Mouse (Mus musculus): ENCODE measurements around the gene Zfp13. TPM values are rescaled to one million over a fixed set of nuclear protein-coding genes. Genes with fewer than 3 reads are reported as not detected.

The Zfp13 gene
- polyA plus RNA-seq, 1 experiment from 2014 or later, result 7.3 TPM

DNA sequence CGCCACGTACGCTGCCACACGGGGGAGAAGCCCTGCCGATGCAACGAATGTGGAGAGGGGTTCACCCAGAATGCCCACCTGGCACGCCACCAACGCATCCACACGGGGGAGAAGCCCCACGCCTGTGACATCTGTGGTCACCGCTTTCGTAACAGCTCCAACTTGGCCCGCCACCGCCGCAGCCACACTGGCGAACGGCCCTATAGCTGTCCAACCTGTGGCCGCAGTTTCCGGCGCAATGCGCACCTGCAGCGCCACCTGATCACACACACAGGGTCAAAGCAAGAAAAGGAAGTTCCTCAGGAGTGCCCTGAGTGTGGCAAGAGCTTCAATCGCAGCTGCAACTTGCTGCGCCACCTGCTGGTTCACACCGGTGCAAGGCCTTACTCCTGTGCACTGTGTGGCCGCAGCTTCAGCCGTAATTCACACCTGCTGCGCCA is 11.1 kb upstream of the Zfp13 start:
- WGBS, result 70% methylated on average over 28 of the region's 28 CpGs
- peak; percentile 79 for ATAC-seq (replicated peaks; ENCODE audit: extremely low read depth, insufficient read depth, low FRiP score)
- H3K4me1 ChIP-seq (ENCODE audit: control insufficient read depth, insufficient read depth, low read length), result no peaks in the 10 kb centered on the region
- H3K27me3 ChIP-seq (ENCODE audit: control insufficient read depth, insufficient read depth, low read length), result no peaks in the 10 kb centered on the region
- no peaks in the 10 kb centered on the region for H3K36me3 ChIP-seq (ENCODE audit: control insufficient read depth, insufficient read depth)
- no peaks in the 10 kb centered on the region for H3K9me3 ChIP-seq (replicated peaks; ENCODE audit: control insufficient read depth, low read length)
- no peak overlapping the region for H3K4me2 ChIP-seq (ENCODE audit: low read depth, low read length)
- H3K27ac ChIP-seq (ENCODE audit: low read length), result no peak overlapping the region
- H3K9ac ChIP-seq (ENCODE audit: low read length), result no peak overlapping the region
- no peak overlapping the region for H3K4me3 ChIP-seq (ENCODE audit: low read length)

DNA sequence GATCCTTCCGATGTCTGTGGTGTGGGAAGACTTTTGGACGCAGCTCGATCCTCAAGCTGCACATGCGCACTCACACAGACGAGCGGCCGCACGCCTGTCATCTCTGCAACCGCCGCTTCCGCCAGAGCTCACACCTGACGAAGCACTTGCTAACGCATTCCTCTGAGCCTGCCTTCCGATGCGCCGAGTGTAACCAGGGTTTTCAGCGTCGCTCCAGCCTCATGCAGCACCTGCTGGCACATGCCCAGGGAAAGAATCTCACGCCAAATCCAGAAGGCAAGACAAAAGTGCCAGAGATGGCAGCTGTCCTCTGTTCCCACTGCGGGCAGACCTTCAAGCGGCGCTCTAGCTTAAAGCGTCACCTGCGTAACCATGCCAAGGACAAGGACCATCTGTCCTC is 10.3 kb upstream of the Zfp13 start:
- 87% methylated on average over 24 of the region's 24 CpGs for WGBS
- ATAC-seq (replicated peaks; ENCODE audit: extremely low read depth, insufficient read depth, low FRiP score), result no peak

DNA sequence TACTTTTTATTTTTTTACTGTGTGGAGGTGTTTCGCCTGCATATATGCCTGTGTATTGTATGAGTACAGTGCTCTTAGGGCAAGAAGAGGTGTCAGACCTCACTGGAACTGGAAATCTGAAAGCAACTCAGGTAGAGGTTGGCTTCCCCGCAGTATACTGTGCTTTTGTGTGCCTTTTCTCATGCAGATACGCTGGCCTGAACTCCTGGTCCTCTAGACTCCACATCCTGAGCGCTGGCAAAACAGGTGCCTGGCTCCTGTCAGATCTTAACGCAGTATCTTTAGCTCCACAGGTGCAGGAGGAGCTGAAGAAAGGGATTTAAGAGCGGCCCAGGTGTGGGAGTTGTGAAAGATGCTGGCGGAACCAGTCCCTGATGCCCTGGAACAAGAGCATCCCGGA is 5.9 kb upstream of the Zfp13 start:
- Histone ChIP-seq H3K27ac (ENCODE audit: low read length) (no peak overlapping the region), H3K4me2 (ENCODE audit: low read depth, low read length) (no peak overlapping the region), H3K4me3 (ENCODE audit: low read length) (no peak overlapping the region), H3K36me3 (ENCODE audit: control insufficient read depth, insufficient read depth) (no peaks in the 10 kb centered on the region), H3K27me3 (ENCODE audit: control insufficient read depth, insufficient read depth, low read length) (no peaks in the 10 kb centered on the region; the same call in 1 of the 2 replicates), H3K9me3 (replicated peaks; ENCODE audit: control insufficient read depth, low read length) (no peaks in the 10 kb centered on the region), H3K9ac (ENCODE audit: low read length) (no peak overlapping the region), H3K4me1 (ENCODE audit: control insufficient read depth, insufficient read depth, low read length) (no peaks in the 10 kb centered on the region; the same call in 1 of the 2 replicates)
- WGBS, result 78% methylated on average over 8 of the region's 8 CpGs
- no peak for ATAC-seq (replicated peaks; ENCODE audit: extremely low read depth, insufficient read depth, low FRiP score)

More for the DNA sequence above, 10.3 kb upstream of the Zfp13 start:
- Histone ChIP-seq H3K9ac (ENCODE audit: low read length) (no peak overlapping the region), H3K9me3 (replicated peaks; ENCODE audit: control insufficient read depth, low read length) (no peaks in the 10 kb centered on the region), H3K4me3 (ENCODE audit: low read length) (no peak overlapping the region), H3K36me3 (ENCODE audit: control insufficient read depth, insufficient read depth) (no peaks in the 10 kb centered on the region), H3K27ac (ENCODE audit: low read length) (no peak overlapping the region), H3K27me3 (ENCODE audit: control insufficient read depth, insufficient read depth, low read length) (no peaks in the 10 kb centered on the region; the same call in 1 of the 2 replicates), H3K4me2 (ENCODE audit: low read depth, low read length) (no peak overlapping the region), H3K4me1 (ENCODE audit: control insufficient read depth, insufficient read depth, low read length) (no peaks in the 10 kb centered on the region)

DNA sequence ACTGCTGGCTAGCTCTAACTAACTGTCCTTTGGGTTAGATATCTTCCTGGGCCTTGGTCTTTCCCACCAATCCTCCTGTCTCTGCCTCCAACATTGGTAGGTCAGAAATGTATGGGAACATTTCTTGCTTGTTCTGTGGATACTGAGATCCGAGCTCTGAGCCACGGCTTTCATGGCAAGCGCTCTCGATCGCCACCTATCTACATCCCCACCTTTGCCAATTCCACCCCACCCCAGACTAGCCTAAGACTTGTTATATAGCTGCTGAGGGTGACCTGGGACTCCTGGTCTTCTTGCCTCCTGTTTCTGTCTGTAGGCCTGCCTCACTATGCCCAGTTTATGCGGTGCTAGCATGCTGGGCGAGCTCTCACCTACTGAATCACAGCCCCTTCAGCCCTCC is 5.1 kb upstream of the Zfp13 start:
- WGBS, result 62% methylated on average over 7 of the region's 7 CpGs
- no peak overlapping the region for H3K4me3 ChIP-seq (ENCODE audit: low read length)
- no peaks in the 10 kb centered on the region for H3K9me3 ChIP-seq (replicated peaks; ENCODE audit: control insufficient read depth, low read length)
- no peak overlapping the region for H3K4me2 ChIP-seq (ENCODE audit: low read depth, low read length)
- H3K27ac ChIP-seq (ENCODE audit: low read length), result no peak overlapping the region
- H3K36me3 ChIP-seq (ENCODE audit: control insufficient read depth, insufficient read depth), result no peaks in the 10 kb centered on the region
- no peak overlapping the region for H3K9ac ChIP-seq (ENCODE audit: low read length)
- H3K4me1 ChIP-seq (ENCODE audit: control insufficient read depth, insufficient read depth, low read length), result peaks cover 7% of the 10 kb centered on the region
- no peak for ATAC-seq (replicated peaks; ENCODE audit: extremely low read depth, insufficient read depth, low FRiP score)
- H3K27me3 ChIP-seq (ENCODE audit: control insufficient read depth, insufficient read depth, low read length), result no peaks in the 10 kb centered on the region; the same call in 1 of the 2 replicates

GRCm38 (mm10) chr17:23603542-23603941 is 4.3 kb upstream of the Zfp13 start:
- 52% methylated on average over 2 of the region's 2 CpGs for WGBS
- H3K4me2 ChIP-seq (ENCODE audit: low read depth, low read length), result no peak overlapping the region
- peaks cover 9% of the 10 kb centered on the region for H3K4me1 ChIP-seq (ENCODE audit: control insufficient read depth, insufficient read depth, low read length)
- H3K9ac ChIP-seq (ENCODE audit: low read length), result no peak overlapping the region
- no peaks in the 10 kb centered on the region for H3K9me3 ChIP-seq (replicated peaks; ENCODE audit: control insufficient read depth, low read length)
- no peak for ATAC-seq (replicated peaks; ENCODE audit: extremely low read depth, insufficient read depth, low FRiP score)
- no peaks in the 10 kb centered on the region for H3K36me3 ChIP-seq (ENCODE audit: control insufficient read depth, insufficient read depth)
- no peaks in the 10 kb centered on the region; the same call in 1 of the 2 replicates for H3K27me3 ChIP-seq (ENCODE audit: control insufficient read depth, insufficient read depth, low read length)
- no peak overlapping the region for H3K27ac ChIP-seq (ENCODE audit: low read length)
- H3K4me3 ChIP-seq (ENCODE audit: low read length), result no peak overlapping the region

GRCm38 (mm10) chr17:23603077-23603476 is 3.8 kb upstream of the Zfp13 start:
- Histone ChIP-seq H3K9me3 (replicated peaks; ENCODE audit: control insufficient read depth, low read length) (no peaks in the 10 kb centered on the region), H3K27ac (ENCODE audit: low read length) (no peak overlapping the region), H3K36me3 (ENCODE audit: control insufficient read depth, insufficient read depth) (no peaks in the 10 kb centered on the region), H3K9ac (ENCODE audit: low read length) (no peak overlapping the region), H3K27me3 (ENCODE audit: control insufficient read depth, insufficient read depth, low read length) (no peaks in the 10 kb centered on the region; the same call in 1 of the 2 replicates), H3K4me1 (ENCODE audit: control insufficient read depth, insufficient read depth, low read length) (peaks cover 13% of the 10 kb centered on the region), H3K4me2 (ENCODE audit: low read depth, low read length) (no peak overlapping the region), H3K4me3 (ENCODE audit: low read length) (no peak overlapping the region)
- ATAC-seq (replicated peaks; ENCODE audit: extremely low read depth, insufficient read depth, low FRiP score), result no peak
- WGBS, result 34% methylated on average over 8 of the region's 8 CpGs

GRCm38 (mm10) chr17:23601836-23602585 is 2.7 kb upstream of the Zfp13 start:
- WGBS, result 50% methylated on average over 10 of the region's 10 CpGs
- ATAC-seq (replicated peaks; ENCODE audit: extremely low read depth, insufficient read depth, low FRiP score), result no peak

DNA sequence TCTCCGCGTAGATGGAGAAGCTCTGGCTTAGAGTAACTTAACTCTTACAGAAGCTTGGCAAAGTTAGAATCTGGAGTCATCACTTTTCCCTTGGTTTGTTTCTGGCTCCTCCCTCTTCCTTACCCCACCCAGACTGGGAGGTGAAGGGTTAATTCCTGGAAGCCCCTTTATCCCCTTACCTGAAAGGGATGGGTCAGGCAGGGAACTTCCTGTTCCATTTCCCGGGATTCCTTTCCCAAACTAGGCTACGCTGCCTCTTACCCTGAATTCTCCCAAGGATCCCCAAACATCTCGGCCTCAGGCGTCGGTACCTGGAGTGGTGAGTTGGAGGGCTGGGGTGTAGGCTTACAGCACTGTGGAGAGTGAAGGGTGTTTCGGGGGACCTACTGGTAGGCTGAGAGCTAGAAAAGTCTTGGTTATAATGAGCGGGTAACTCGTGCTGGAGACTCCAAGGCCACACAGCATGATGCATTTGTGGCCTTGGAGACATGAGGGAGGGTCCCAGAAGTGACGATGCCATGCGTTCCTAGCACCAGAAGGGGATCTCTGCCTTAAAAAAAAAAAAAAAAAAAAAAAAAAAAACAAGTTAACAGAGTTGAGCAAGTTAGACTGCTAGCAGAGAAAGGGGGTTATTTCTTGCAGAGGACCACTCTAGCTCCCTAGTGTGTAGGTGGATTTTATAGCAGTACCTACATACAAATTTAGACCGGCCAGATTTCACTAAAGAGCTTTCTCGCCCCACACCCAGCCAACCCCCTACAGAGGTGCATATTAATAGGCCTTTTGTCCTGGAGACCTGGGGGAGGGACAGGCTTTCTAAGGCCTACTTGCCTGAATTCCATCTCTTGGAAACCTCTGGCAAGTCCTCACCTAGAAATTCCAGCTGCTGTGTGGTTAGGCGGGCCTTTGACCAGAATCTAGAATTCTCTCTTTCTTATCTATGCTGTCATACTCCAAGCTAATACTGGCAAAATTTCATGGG is 1.6 kb upstream of the Zfp13 start, which contains the start of gene Zscan10:
Gene Zscan10 (plus strand): TSS at position 216 of the 982 bp plus-strand sequence.
- peaks cover 13% of the 10 kb centered on the region for H3K4me1 ChIP-seq (ENCODE audit: control insufficient read depth, insufficient read depth, low read length)
- H3K9me3 ChIP-seq (replicated peaks; ENCODE audit: control insufficient read depth, low read length), result no peaks in the 10 kb centered on the region
- H3K27ac ChIP-seq (ENCODE audit: low read length), result peak within 1 kb of the TSS; percentile 88
- peak within 1 kb of the TSS; percentile 64 for H3K4me3 ChIP-seq (ENCODE audit: low read length)
- WGBS, result 56% methylated on average over 15 of the region's 15 CpGs
- H3K4me2 ChIP-seq (ENCODE audit: low read depth, low read length), result peak within 1 kb of the TSS; percentile 91
- no peak for ATAC-seq (replicated peaks; ENCODE audit: extremely low read depth, insufficient read depth, low FRiP score)
- peak within 1 kb of the TSS; percentile 71 for H3K9ac ChIP-seq (ENCODE audit: low read length)
- no peaks in the 10 kb centered on the region for H3K36me3 ChIP-seq (ENCODE audit: control insufficient read depth, insufficient read depth)
- H3K27me3 ChIP-seq (ENCODE audit: control insufficient read depth, insufficient read depth, low read length), result no peaks in the 10 kb centered on the region; the same call in 1 of the 2 replicates

More at GRCm38 (mm10) chr17:23601836-23602585, 2.7 kb upstream of the Zfp13 start:
- no peaks in the 10 kb centered on the region for H3K36me3 ChIP-seq (ENCODE audit: control insufficient read depth, insufficient read depth)
- no peak overlapping the region for H3K4me3 ChIP-seq (ENCODE audit: low read length)
- no peaks in the 10 kb centered on the region for H3K9me3 ChIP-seq (replicated peaks; ENCODE audit: control insufficient read depth, low read length)
- H3K9ac ChIP-seq (ENCODE audit: low read length), result no peak overlapping the region
- H3K4me2 ChIP-seq (ENCODE audit: low read depth, low read length), result no peak overlapping the region
- H3K27me3 ChIP-seq (ENCODE audit: control insufficient read depth, insufficient read depth, low read length), result no peaks in the 10 kb centered on the region; the same call in 1 of the 2 replicates
- H3K4me1 ChIP-seq (ENCODE audit: control insufficient read depth, insufficient read depth, low read length), result peaks cover 13% of the 10 kb centered on the region
- H3K27ac ChIP-seq (ENCODE audit: low read length), result no peak overlapping the region
